Mouse (Mus musculus): ENCODE data around the gene Cabin1. TPM values are rescaled to one million over a fixed set of nuclear protein-coding genes. Genes with fewer than 3 reads are reported as not detected.

The Cabin1 gene
- polyA plus RNA-seq, 1 experiment from 2014 or later, result 36.6 TPM

- Histone ChIP-seq H3K4me1 (no peaks in the 10 kb centered on the region), H3K4me3 (no peak overlapping the region), H3K27ac (no peak overlapping the region), H3K36me3 (replicated peaks) (no peaks in the 10 kb centered on the region), H3K9me3 (peaks cover 19% of the 10 kb centered on the region), H3K27me3 (ENCODE audit: poor library complexity, severe bottlenecking) (no peaks in the 10 kb centered on the region)
- DNase-seq (ENCODE audit: extremely low spot score, low spot score), result no peak
- 91% methylated on average over 7 of the region's 7 CpGs for WGBS
Observed at GRCm38 (mm10) chr10:75600189-75600730, 163.9 kb downstream of the Cabin1 start.

Other genes with a start within 250 kb of the Cabin1 start
- 289 and 305 TPM in 2 replicates for gene Snrpd3, start 246.8 kb downstream of the Cabin1 start, polyA plus RNA-seq (2016; fragmentation: Nextera tagmentation; extraction: Ambion mirVana)
- 28.6 and 34.3 TPM in 2 replicates for gene Gucd1, start 246.4 kb downstream of the Cabin1 start, polyA plus RNA-seq (2016; fragmentation: Nextera tagmentation; extraction: Ambion mirVana)
- 1.1 TPM in 2 replicates for gene Lrrc75b, start 204.0 kb downstream of the Cabin1 start, polyA plus RNA-seq (2016; fragmentation: Nextera tagmentation; extraction: Ambion mirVana)
- 1.6 and 2.3 TPM in 2 replicates for gene Ggt1, start 202.7 kb downstream of the Cabin1 start, polyA plus RNA-seq (2016; fragmentation: Nextera tagmentation; extraction: Ambion mirVana)
- gene Ggt5, start 175.0 kb downstream of the Cabin1 start, polyA plus RNA-seq (2016; fragmentation: Nextera tagmentation; extraction: Ambion mirVana), result 0.21 and 0.97 TPM in 2 replicates
- 0.99 and 1.0 TPM in 2 replicates for gene Susd2, start 120.3 kb downstream of the Cabin1 start, polyA plus RNA-seq (2016; fragmentation: Nextera tagmentation; extraction: Ambion mirVana)
- gene Ddt, start 9.1 kb upstream of the Cabin1 start, polyA plus RNA-seq (2016; fragmentation: Nextera tagmentation; extraction: Ambion mirVana), result 95.4 and 99.6 TPM in 2 replicates
- not detected in 2 replicates for gene Gm20441, start 16.6 kb upstream of the Cabin1 start, polyA plus RNA-seq (2016; fragmentation: Nextera tagmentation; extraction: Ambion mirVana)
- 1.1 and 1.9 TPM in 2 replicates for gene Gstt3, start 17.1 kb upstream of the Cabin1 start, polyA plus RNA-seq (2016; fragmentation: Nextera tagmentation; extraction: Ambion mirVana)
- gene Gstt1, start 34.2 kb upstream of the Cabin1 start, polyA plus RNA-seq (2016; fragmentation: Nextera tagmentation; extraction: Ambion mirVana), result 3.8 and 4.4 TPM in 2 replicates
- not detected in 2 replicates for gene Gstt4, start 58.2 kb upstream of the Cabin1 start, polyA plus RNA-seq (2016; fragmentation: Nextera tagmentation; extraction: Ambion mirVana)
- gene Gstt2, start 73.1 kb upstream of the Cabin1 start, polyA plus RNA-seq (2016; fragmentation: Nextera tagmentation; extraction: Ambion mirVana), result 7.3 and 8.3 TPM in 2 replicates
- gene Mif, start 95.9 kb upstream of the Cabin1 start, polyA plus RNA-seq (2016; fragmentation: Nextera tagmentation; extraction: Ambion mirVana), result 3,631 and 3,763 TPM in 2 replicates
- gene Derl3, start 129.1 kb upstream of the Cabin1 start, polyA plus RNA-seq (2016; fragmentation: Nextera tagmentation; extraction: Ambion mirVana), result 1.8 and 2.4 TPM in 2 replicates
- gene Smarcb1, start 157.3 kb upstream of the Cabin1 start, polyA plus RNA-seq (2016; fragmentation: Nextera tagmentation; extraction: Ambion mirVana), result 275 and 283 TPM in 2 replicates
- 8.8 and 10.7 TPM in 2 replicates for gene Chchd10, start 168.8 kb upstream of the Cabin1 start, polyA plus RNA-seq (2016; fragmentation: Nextera tagmentation; extraction: Ambion mirVana)
- 22.5 and 24.6 TPM in 2 replicates for gene Mmp11, start 172.2 kb upstream of the Cabin1 start, polyA plus RNA-seq (2016; fragmentation: Nextera tagmentation; extraction: Ambion mirVana)
- gene Gm867, start 176.3 kb upstream of the Cabin1 start, polyA plus RNA-seq (2016; fragmentation: Nextera tagmentation; extraction: Ambion mirVana), result 0.26 TPM in 1 of 2 replicates, not detected in the other
- gene Vpreb3, start 178.7 kb upstream of the Cabin1 start, polyA plus RNA-seq (2016; fragmentation: Nextera tagmentation; extraction: Ambion mirVana), result 0.48 and 0.63 TPM in 2 replicates
- 0.12 and 0.19 TPM in 2 replicates for gene Gm5134, start 190.2 kb upstream of the Cabin1 start, polyA plus RNA-seq (2016; fragmentation: Nextera tagmentation; extraction: Ambion mirVana)